Mouse (Mus musculus) intestine, embryonic 15.5 days (tissue): ENCODE measurements around the gene Ahsg. TPM values are rescaled to one million over a fixed set of nuclear protein-coding genes. Genes with fewer than 3 reads are reported as not detected.

Experiments used
- ATAC-seq: fragments of 200-750 bp; cut with Nextera tagmentation; 2 replicates; pipeline ENCODE4 v1.8.0; 2017; ENCODE audit warnings: moderate TSS enrichment, moderate library complexity
- H3K27ac ChIP-seq: fragments of 300-500 bp; sonication (generic); 2 replicates; pipeline ENCODE4 v1.5.1; 2015; ENCODE audit warnings: mild to moderate bottlenecking, inconsistent platforms
- H3K27me3 ChIP-seq: fragments of 300-500 bp; sonication (generic); replicated peaks from 2 replicates; pipeline ENCODE4 v1.6.1; 2015; ENCODE audit warnings: inconsistent platforms
- H3K36me3 ChIP-seq: fragments of 300-500 bp; sonication (generic); 2 replicates; pipeline ENCODE4 v1.6.1; 2015; ENCODE audit warnings: inconsistent platforms
- H3K4me1 ChIP-seq: fragments of 300-500 bp; sonication (generic); replicated peaks from 2 replicates; pipeline ENCODE4 v1.6.1; 2015; ENCODE audit warnings: inconsistent platforms
- H3K4me2 ChIP-seq: fragments of 300-500 bp; sonication (generic); replicated peaks from 2 replicates; pipeline ENCODE4 v1.6.1; 2015; ENCODE audit warnings: mild to moderate bottlenecking, inconsistent platforms
- H3K4me3 ChIP-seq: fragments of 300-500 bp; sonication (generic); replicated peaks from 2 replicates; pipeline ENCODE4 v1.5.1; 2015; ENCODE audit warnings: inconsistent platforms
- H3K9ac ChIP-seq: fragments of 300-500 bp; sonication (generic); 2 replicates; pipeline ENCODE4 v1.6.1; 2015; ENCODE audit warnings: inconsistent platforms
- H3K9me3 ChIP-seq: fragments of 300-500 bp; sonication (generic); 2 replicates; pipeline ENCODE4 v1.6.1; 2016; ENCODE audit warnings: inconsistent platforms
- WGBS: fragments of 180-500 bp; shearing (Covaris S2); methylation state at CpG from one replicate; pipeline ENCODE4 v1.1.7; 2015; 5-methylcytosine and 5-hydroxymethylcytosine counted together
- polyA plus RNA-seq: library from polyadenylated mRNA; unstranded; fragments of >200 nt; fragmentation: Nextera tagmentation; extraction: Ambion mirVana; gene quantifications from 2 replicates; pipeline ENCODE4 v1.2.1, GENCODE M21; 2015

Gene Ahsg
- polyA plus RNA-seq, 1 experiment from 2014 or later, result 19.7 TPM

DNA sequence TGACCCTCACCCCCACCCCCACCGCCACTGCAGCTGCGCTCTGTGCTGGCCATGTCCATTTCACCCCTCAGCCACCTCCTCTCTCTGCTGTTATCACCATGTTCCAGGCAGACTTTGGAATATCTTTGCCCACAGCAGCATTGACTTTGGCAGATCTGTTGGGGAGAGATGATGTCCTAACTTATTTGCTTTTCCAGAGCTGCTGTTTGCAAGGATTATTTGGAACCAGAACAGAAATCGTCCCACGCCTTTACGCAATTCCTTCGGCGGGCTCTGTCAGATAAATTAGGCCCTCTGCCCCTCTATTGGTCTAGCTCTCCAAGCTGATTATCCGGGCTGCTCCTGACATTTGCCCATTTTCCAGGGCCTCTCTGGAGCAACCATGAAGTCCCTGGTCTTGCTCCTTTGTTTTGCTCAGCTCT lies 667 bp downstream of the Ahsg start:
- Histone ChIP-seq H3K4me3 (no peak overlapping the region), H3K27ac (no peak overlapping the region), H3K9ac (no peak overlapping the region), H3K4me2 (no peak overlapping the region), H3K36me3 (no peaks in the 10 kb centered on the region), H3K27me3 (no peaks in the 10 kb centered on the region), H3K9me3 (no peaks in the 10 kb centered on the region), H3K4me1 (no peaks in the 10 kb centered on the region)
- 87% methylated on average over 8 of the region's 8 CpGs for WGBS
- no peak for ATAC-seq

GRCm38 (mm10) chr16:22894095-22894494 lies 3.0 kb downstream of the Ahsg start:
- H3K9me3 ChIP-seq, result no peaks in the 10 kb centered on the region
- no peak overlapping the region for H3K9ac ChIP-seq
- no peak overlapping the region for H3K4me2 ChIP-seq
- no peaks in the 10 kb centered on the region for H3K36me3 ChIP-seq
- H3K4me1 ChIP-seq, result no peaks in the 10 kb centered on the region
- 73% methylated on average over 8 of the region's 8 CpGs for WGBS
- H3K27me3 ChIP-seq, result no peaks in the 10 kb centered on the region
- H3K27ac ChIP-seq, result no peak overlapping the region
- no peak for ATAC-seq
- no peak overlapping the region for H3K4me3 ChIP-seq

GRCm38 (mm10) chr16:22896618-22897017 lies 5.5 kb downstream of the Ahsg start:
- no peaks in the 10 kb centered on the region for H3K9me3 ChIP-seq
- no peak overlapping the region for H3K27ac ChIP-seq
- no peaks in the 10 kb centered on the region for H3K27me3 ChIP-seq
- ATAC-seq, result no peak
- 59% methylated on average over 2 of the region's 2 CpGs for whole genome bisulfite sequencing
- H3K4me3 ChIP-seq, result no peak overlapping the region
- H3K9ac ChIP-seq, result no peak overlapping the region
- H3K4me2 ChIP-seq, result no peak overlapping the region
- H3K36me3 ChIP-seq, result no peaks in the 10 kb centered on the region
- H3K4me1 ChIP-seq, result no peaks in the 10 kb centered on the region

GRCm38 (mm10) chr16:22899346-22899745 lies 8.3 kb downstream of the Ahsg start:
- no peaks in the 10 kb centered on the region for H3K27me3 ChIP-seq
- H3K27ac ChIP-seq, result no peak overlapping the region
- no peaks in the 10 kb centered on the region for H3K9me3 ChIP-seq
- WGBS, result 62% methylated on average over 5 of the region's 5 CpGs
- no peaks in the 10 kb centered on the region for H3K4me1 ChIP-seq
- no peak for ATAC-seq
- no peaks in the 10 kb centered on the region for H3K36me3 ChIP-seq
- no peak overlapping the region for H3K4me2 ChIP-seq
- no peak overlapping the region for H3K4me3 ChIP-seq
- no peak overlapping the region for H3K9ac ChIP-seq

- no peak for ATAC-seq
- Histone ChIP-seq H3K4me1 (no peaks in the 10 kb centered on the region), H3K9ac (no peak overlapping the region), H3K27me3 (no peaks in the 10 kb centered on the region), H3K27ac (no peak overlapping the region), H3K4me2 (no peak overlapping the region), H3K4me3 (no peak overlapping the region), H3K36me3 (no peaks in the 10 kb centered on the region), H3K9me3 (no peaks in the 10 kb centered on the region)
- WGBS, result 71% methylated on average over 10 of the region's 10 CpGs
These were observed 8.9 kb downstream of the Ahsg start for GRCm38 (mm10) chr16:22899866-22900570.

- no peak for ATAC-seq
- 69% methylated on average over 3 of the region's 3 CpGs for WGBS
- no peaks in the 10 kb centered on the region for H3K27me3 ChIP-seq
These were observed 10.2 kb downstream of the Ahsg start for GRCm38 (mm10) chr16:22901326-22901725.

GRCm38 (mm10) chr16:22909290-22909689 lies 18.2 kb downstream of the Ahsg start:
- H3K9ac ChIP-seq, result no peak overlapping the region
- no peak overlapping the region for H3K27ac ChIP-seq
- no peaks in the 10 kb centered on the region for H3K27me3 ChIP-seq
- WGBS, result 87% methylated on average over 6 of the region's 6 CpGs
- H3K4me1 ChIP-seq, result no peaks in the 10 kb centered on the region
- H3K36me3 ChIP-seq, result no peaks in the 10 kb centered on the region
- H3K4me2 ChIP-seq, result no peak overlapping the region
- H3K4me3 ChIP-seq, result no peak overlapping the region
- no peaks in the 10 kb centered on the region for H3K9me3 ChIP-seq
- no peak for ATAC-seq

More at GRCm38 (mm10) chr16:22901326-22901725, 10.2 kb downstream of the Ahsg start:
- Histone ChIP-seq H3K4me1 (no peaks in the 10 kb centered on the region), H3K4me2 (no peak overlapping the region), H3K27ac (no peak overlapping the region), H3K9me3 (no peaks in the 10 kb centered on the region), H3K36me3 (no peaks in the 10 kb centered on the region), H3K4me3 (no peak overlapping the region), H3K9ac (no peak overlapping the region)

- no peaks in the 10 kb centered on the region for H3K36me3 ChIP-seq
- H3K9me3 ChIP-seq, result no peaks in the 10 kb centered on the region
- H3K4me3 ChIP-seq, result no peak overlapping the region
- H3K27ac ChIP-seq, result no peak overlapping the region
- no peak overlapping the region for H3K4me2 ChIP-seq
- ATAC-seq, result no peak
- no peaks in the 10 kb centered on the region for H3K27me3 ChIP-seq
- H3K4me1 ChIP-seq, result no peaks in the 10 kb centered on the region
- 81% methylated on average over 3 of the region's 3 CpGs for WGBS
- no peak overlapping the region for H3K9ac ChIP-seq
These were observed 20.9 kb downstream of the Ahsg start for GRCm38 (mm10) chr16:22911986-22912385.

DNA sequence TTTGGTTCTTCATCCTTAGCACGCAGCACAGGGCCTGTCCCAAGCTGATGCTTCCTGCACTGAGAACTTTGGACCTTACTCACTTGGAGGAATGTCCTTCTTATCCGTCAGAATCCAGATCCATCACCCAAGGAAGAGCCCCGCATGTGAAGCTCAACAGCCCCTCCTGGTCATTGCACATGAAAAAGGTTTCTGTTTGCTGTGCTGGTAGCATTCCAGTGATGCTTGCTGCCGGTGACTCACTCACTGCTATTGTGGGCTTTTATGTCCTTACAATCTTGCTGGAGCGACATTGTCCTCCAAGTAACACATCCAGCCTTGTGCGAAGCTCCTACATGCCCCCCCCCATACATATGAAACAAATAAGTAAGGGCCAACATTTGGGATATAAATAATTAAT lies 21.8 kb downstream of the Ahsg start:
- no peaks in the 10 kb centered on the region for H3K9me3 ChIP-seq
- H3K9ac ChIP-seq, result no peak overlapping the region
- 67% methylated on average over 6 of the region's 6 CpGs for WGBS
- H3K36me3 ChIP-seq, result no peaks in the 10 kb centered on the region
- no peaks in the 10 kb centered on the region for H3K27me3 ChIP-seq
- H3K4me1 ChIP-seq, result no peaks in the 10 kb centered on the region
- no peak for ATAC-seq
- no peak overlapping the region for H3K27ac ChIP-seq
- no peak overlapping the region for H3K4me2 ChIP-seq
- no peak overlapping the region for H3K4me3 ChIP-seq

DNA sequence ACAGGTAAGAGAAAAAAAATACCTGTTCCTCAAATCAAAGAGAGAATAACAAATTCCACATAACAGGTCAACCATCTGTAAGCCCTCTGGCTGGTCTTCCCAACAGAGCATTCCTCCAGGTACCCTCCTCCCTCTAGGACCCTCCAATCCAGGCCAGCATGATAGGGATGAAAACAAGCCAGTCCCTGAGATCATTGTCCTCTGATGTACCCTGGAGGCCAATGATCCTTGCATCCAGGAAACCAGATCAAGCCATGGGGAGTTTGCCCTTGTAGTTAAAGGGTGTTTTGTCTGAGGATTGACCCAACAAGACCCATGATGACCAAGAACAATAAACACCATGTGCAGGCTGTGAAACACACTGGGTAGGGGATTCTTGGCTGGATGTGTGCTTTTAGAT lies 23.2 kb downstream of the Ahsg start:
- H3K27ac ChIP-seq, result no peak overlapping the region
- H3K4me2 ChIP-seq, result no peak overlapping the region
- H3K36me3 ChIP-seq, result no peaks in the 10 kb centered on the region
- no peak overlapping the region for H3K4me3 ChIP-seq
- no peak overlapping the region for H3K9ac ChIP-seq
- H3K4me1 ChIP-seq, result no peaks in the 10 kb centered on the region
- ATAC-seq, result no peak
- no peaks in the 10 kb centered on the region for H3K27me3 ChIP-seq
- no peaks in the 10 kb centered on the region for H3K9me3 ChIP-seq

DNA sequence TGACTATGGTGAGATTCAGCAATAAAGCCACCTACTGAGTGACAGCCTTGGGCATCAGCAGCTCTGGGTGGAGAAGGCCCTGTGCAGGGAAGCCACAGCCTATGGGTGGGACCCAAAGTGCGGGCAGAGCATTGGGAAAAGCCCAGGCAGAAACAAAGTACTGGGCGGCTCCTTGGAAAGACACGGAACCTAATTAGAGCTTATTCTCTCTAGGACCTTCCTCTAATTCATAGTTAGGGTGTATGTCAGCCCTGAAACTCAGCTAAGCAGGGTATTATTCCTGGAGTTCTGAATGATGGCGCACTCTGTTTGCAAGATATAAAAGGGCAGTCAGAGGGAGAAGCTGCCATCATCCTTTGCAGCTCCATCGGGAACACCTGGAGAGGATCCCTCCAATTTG lies 27.0 kb downstream of the Ahsg start, which contains the start of gene Fetub:
Gene Fetub (plus strand): TSS at position 301 of the 400 bp plus-strand sequence.
- no peak within 1 kb of the TSS for H3K4me2 ChIP-seq
- ATAC-seq, result no peak
- no peak within 1 kb of the TSS for H3K9ac ChIP-seq
- WGBS, result 84% methylated on average over 5 of the region's 5 CpGs
- H3K36me3 ChIP-seq, result no peaks in the 10 kb centered on the region
- H3K27me3 ChIP-seq, result no peaks in the 10 kb centered on the region
- H3K4me3 ChIP-seq, result no peak within 1 kb of the TSS
- no peaks in the 10 kb centered on the region for H3K9me3 ChIP-seq
- no peak within 1 kb of the TSS for H3K27ac ChIP-seq
- H3K4me1 ChIP-seq, result peaks cover 2% of the 10 kb centered on the region; the same call in 1 of the 2 replicates

DNA sequence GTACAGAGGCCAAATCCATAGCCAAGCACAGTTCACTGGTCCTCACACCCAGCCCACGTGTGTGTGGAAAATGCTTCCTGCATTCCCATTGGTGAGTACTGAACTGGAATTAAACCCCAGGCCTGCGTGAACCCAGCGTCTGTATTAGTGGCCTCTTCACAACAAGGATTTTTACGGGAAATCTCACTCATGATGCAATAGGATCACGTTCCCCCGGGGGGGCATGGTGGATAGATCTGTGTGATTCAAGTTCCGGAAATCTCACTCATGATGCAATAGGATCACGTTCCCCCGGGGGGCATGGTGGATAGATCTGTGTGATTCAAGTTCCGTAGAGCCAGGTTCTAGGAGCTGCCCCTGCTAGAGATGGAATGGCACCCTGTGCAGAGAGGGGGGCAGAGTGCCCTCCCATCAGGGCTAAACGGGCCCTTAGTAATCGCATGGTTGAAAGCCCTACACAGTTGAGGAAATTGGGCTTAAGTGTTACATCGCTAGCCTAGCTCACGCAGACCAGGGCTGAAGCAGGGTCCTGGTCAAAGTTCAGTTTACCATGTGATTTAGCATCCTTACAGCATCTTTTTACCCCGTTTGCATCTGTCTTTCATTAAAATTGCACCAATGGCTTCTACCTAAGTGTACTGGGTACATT lies 27.7 kb downstream of the Ahsg start:
- no peak for ATAC-seq
- H3K4me3 ChIP-seq, result no peak overlapping the region
- no peak overlapping the region for H3K4me2 ChIP-seq
- no peaks in the 10 kb centered on the region for H3K9me3 ChIP-seq
- WGBS, result 77% methylated on average over 15 of the region's 15 CpGs
- no peaks in the 10 kb centered on the region for H3K27me3 ChIP-seq
- H3K9ac ChIP-seq, result no peak overlapping the region
- H3K36me3 ChIP-seq, result no peaks in the 10 kb centered on the region
- H3K27ac ChIP-seq, result no peak overlapping the region
- peaks cover 2% of the 10 kb centered on the region; the same call in 1 of the 2 replicates for H3K4me1 ChIP-seq
